Mouse (Mus musculus) erythroblast, embryonic 14.5 days (primary cell): Measurements from ENCODE around the gene Snrpc. TPM values are rescaled to one million over a fixed set of nuclear protein-coding genes. Genes with fewer than 3 reads are reported as not detected.
A peak's percentile ranks its signal among the peaks of the same experiment; 100 is the strongest.

Experiments
- H3K27me3 ChIP-seq: 2 replicates; pipeline ENCODE4 v1.6.1; 2012; ENCODE audit warnings: inconsistent platforms; ENCODE audit not compliant: control insufficient read depth
- H3K36me3 ChIP-seq: 2 replicates; pipeline ENCODE4 v1.6.1; 2012; ENCODE audit warnings: mild to moderate bottlenecking, inconsistent platforms; ENCODE audit not compliant: control insufficient read depth
- H3K4me1 ChIP-seq: 2 replicates; pipeline ENCODE4 v1.6.1; 2012; ENCODE audit warnings: inconsistent platforms; ENCODE audit not compliant: control insufficient read depth
- H3K4me3 ChIP-seq: replicated peaks from 2 replicates; pipeline ENCODE3; 2012; ENCODE audit warnings: moderate library complexity, mild to moderate bottlenecking, inconsistent platforms
- H3K9me3 ChIP-seq: 2 replicates; pipeline ENCODE4 v1.6.1; 2012; ENCODE audit warnings: low read length, inconsistent platforms, mixed read lengths; ENCODE audit not compliant: control insufficient read depth
- GATA1 ChIP-seq: IDR thresholded peaks from 2 replicates; pipeline ENCODE4 v1.6.1; 2012; ENCODE audit warnings: low read length, inconsistent platforms, mixed read lengths
- TAL1 ChIP-seq: IDR thresholded peaks from 3 replicates; pipeline ENCODE4 v1.6.1; 2012; ENCODE audit warnings: low read length, inconsistent platforms, mixed read lengths
- polyA plus RNA-seq: library from polyadenylated mRNA; stranded (reverse); fragments of >175 nt; gene quantifications from 2 replicates; pipeline ENCODE4 v1.2.3, GENCODE M21; 2012

Gene Snrpc
- polyA plus RNA-seq, 1 experiment: 57.6 TPM

- TF ChIP-seq TAL1: no peak
- no peak for TF ChIP-seq GATA1
- peaks cover 50% of the 10 kb centered on the region for H3K4me1 ChIP-seq
- no peaks in the 10 kb centered on the region for H3K9me3 ChIP-seq
- peaks cover 31% of the 10 kb centered on the region for H3K36me3 ChIP-seq
- H3K27me3 ChIP-seq: no peaks in the 10 kb centered on the region
- peak within 1 kb of the TSS; percentile 77 for H3K4me3 ChIP-seq
Observed at GRCm38 (mm10) chr17:27856265-27856797, 18.4 kb downstream of the Snrpc start, which contains the start of gene Uhrf1bp1. Gene Uhrf1bp1 (plus strand): TSS chr17:27856441.

GRCm38 (mm10) chr17:27856798-27857648, 19.1 kb downstream of the Snrpc start:
- Histone ChIP-seq H3K4me1 (peaks cover 53% of the 10 kb centered on the region), H3K9me3 (no peaks in the 10 kb centered on the region), H3K36me3 (peaks cover 29% of the 10 kb centered on the region), H3K27me3 (no peaks in the 10 kb centered on the region), H3K4me3 (peak overlapping the region; percentile 77)
- TF ChIP-seq TAL1 (no peak), GATA1 (no peak)

GRCm38 (mm10) chr17:27857649-27858475, 19.9 kb downstream of the Snrpc start:
- TF ChIP-seq GATA1 (no peak), TAL1 (no peak)
- Histone ChIP-seq H3K9me3 (no peaks in the 10 kb centered on the region), H3K4me1 (peaks cover 53% of the 10 kb centered on the region), H3K4me3 (peak overlapping the region; percentile 77), H3K27me3 (no peaks in the 10 kb centered on the region), H3K36me3 (peaks cover 21% of the 10 kb centered on the region)

- TF ChIP-seq GATA1 (no peak), TAL1 (peak; percentile 27; the same call in 1 of the 3 replicates)
- no peaks in the 10 kb centered on the region for H3K27me3 ChIP-seq
- peak overlapping the region; percentile 28 for H3K4me3 ChIP-seq
- peaks cover 14% of the 10 kb centered on the region for H3K36me3 ChIP-seq
- peaks cover 55% of the 10 kb centered on the region for H3K4me1 ChIP-seq
- no peaks in the 10 kb centered on the region for H3K9me3 ChIP-seq
Observed at GRCm38 (mm10) chr17:27859131-27859530, 21.2 kb downstream of the Snrpc start.

- Histone ChIP-seq H3K27me3 (no peaks in the 10 kb centered on the region), H3K36me3 (peaks cover 6% of the 10 kb centered on the region), H3K4me1 (peaks cover 20% of the 10 kb centered on the region), H3K4me3 (no peak overlapping the region), H3K9me3 (no peaks in the 10 kb centered on the region)
- TF ChIP-seq GATA1 (no peak), TAL1 (no peak)
Observed at GRCm38 (mm10) chr17:27865461-27865860, 27.5 kb downstream of the Snrpc start.

- H3K4me1 ChIP-seq: peaks cover 13% of the 10 kb centered on the region
- H3K9me3 ChIP-seq: no peaks in the 10 kb centered on the region
- TF ChIP-seq TAL1 (no peak), GATA1 (no peak)
- no peaks in the 10 kb centered on the region for H3K27me3 ChIP-seq
- H3K4me3 ChIP-seq: no peak overlapping the region
- peaks cover 7% of the 10 kb centered on the region for H3K36me3 ChIP-seq
Observed at GRCm38 (mm10) chr17:27866737-27867136, 28.8 kb downstream of the Snrpc start.

- Histone ChIP-seq H3K9me3 (no peaks in the 10 kb centered on the region), H3K27me3 (no peaks in the 10 kb centered on the region), H3K36me3 (peaks cover 12% of the 10 kb centered on the region), H3K4me1 (peaks cover 38% of the 10 kb centered on the region), H3K4me3 (no peak overlapping the region)
- TF ChIP-seq TAL1 (no peak), GATA1 (no peak)
Observed at GRCm38 (mm10) chr17:27871851-27872250, 33.9 kb downstream of the Snrpc start.

GRCm38 (mm10) chr17:27873583-27873982, 35.6 kb downstream of the Snrpc start:
- peaks cover 24% of the 10 kb centered on the region for H3K36me3 ChIP-seq
- no peaks in the 10 kb centered on the region for H3K27me3 ChIP-seq
- TF ChIP-seq TAL1 (no peak), GATA1 (no peak)
- H3K4me1 ChIP-seq: peaks cover 38% of the 10 kb centered on the region
- H3K9me3 ChIP-seq: no peaks in the 10 kb centered on the region
- no peak overlapping the region for H3K4me3 ChIP-seq

- H3K9me3 ChIP-seq: no peaks in the 10 kb centered on the region
- TF ChIP-seq TAL1 (no peak), GATA1 (no peak)
- H3K36me3 ChIP-seq: peaks cover 32% of the 10 kb centered on the region
- H3K4me1 ChIP-seq: peaks cover 38% of the 10 kb centered on the region
- peak overlapping the region; percentile 10 for H3K4me3 ChIP-seq
- H3K27me3 ChIP-seq: no peaks in the 10 kb centered on the region
Observed at GRCm38 (mm10) chr17:27874510-27874909, 36.6 kb downstream of the Snrpc start.
